Comparison of ENCODE assay signal across 21 mouse cellular contexts in the genomic region with DNA sequence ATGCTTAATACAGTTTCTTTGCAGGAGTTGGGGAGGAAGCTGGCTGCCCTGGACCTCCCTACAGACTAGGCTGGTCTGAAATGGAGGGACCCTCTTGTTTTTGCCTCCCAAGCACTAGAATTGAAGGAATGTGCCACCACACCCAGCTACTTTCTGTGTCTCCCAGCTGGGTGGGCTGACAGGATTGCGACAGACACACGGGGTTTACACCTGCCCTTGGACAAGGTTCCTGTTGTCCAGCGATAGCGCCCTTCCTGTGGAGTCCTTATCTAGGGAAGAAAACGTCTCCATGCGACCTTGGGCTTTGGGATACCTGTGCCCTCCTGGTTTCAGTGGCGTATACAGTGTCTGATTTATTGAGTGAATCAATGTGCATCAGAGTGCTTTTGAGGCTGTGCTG. TPM values are rescaled to one million over a fixed set of nuclear protein-coding genes. Genes with fewer than 3 reads are reported as not detected.
DNase-seq lines count a peak whose midpoint lies in the region; ATAC-seq and TF ChIP-seq lines count a peak whose summit lies in the region.
"Had no signal": no experiment of that assay in that cellular context is flagged by ENCODE, and none has a peak within 500 bp of the region (broad histone marks: within the 10 kb centered on the region; RNA-seq: fewer than 3 reads in every experiment).

No protein-coding gene starts in this region.

- no peak overlapping the region for H3K9ac ChIP-seq in heart, embryonic 12.5 days
- no peak overlapping the region for H3K9ac ChIP-seq in ES-Bruce4 (ENCODE audit: low read depth, poor library complexity, severe bottlenecking)
- H3K9ac ChIP-seq: forebrain, embryonic 13.5 days; forebrain, postnatal 0 days; hindbrain, embryonic 13.5 days; kidney, embryonic 15.5 days had no signal

- H3K36me3 ChIP-seq in heart, embryonic 12.5 days = peaks cover 18% of the 10 kb centered on the region
- no peaks in the 10 kb centered on the region for H3K36me3 ChIP-seq in ES-Bruce4 (ENCODE audit: control insufficient read depth, insufficient read depth, low read length, poor library complexity, severe bottlenecking)

- no peak for TF ChIP-seq CTCF in ES-Bruce4 (IDR thresholded peaks at IDR 0.05; ENCODE audit: low read depth, low read length)

- H3K27ac ChIP-seq in heart, embryonic 12.5 days (ENCODE audit: poor library complexity, severe bottlenecking) = 0 out of 2 replicates have a peak overlapping the region, but pooled peaks have one; percentile 6
- H3K27ac ChIP-seq in ES-Bruce4 (ENCODE audit: insufficient read depth, low read length) = no peak overlapping the region
- H3K27ac ChIP-seq: embryonic facial prominence, embryonic 10.5 days; forebrain, embryonic 13.5 days; heart, adult 2 months; hindbrain, embryonic 13.5 days; hindbrain, postnatal 0 days; kidney, embryonic 15.5 days had no signal

- H3K4me2 ChIP-seq in heart, embryonic 12.5 days = no peak overlapping the region
- H3K4me2 ChIP-seq: forebrain, embryonic 13.5 days; hindbrain, embryonic 13.5 days; kidney, embryonic 15.5 days had no signal

- peaks cover 44% of the 10 kb centered on the region for H3K4me1 ChIP-seq in heart, embryonic 12.5 days (replicated peaks)
- H3K4me1 ChIP-seq in ES-Bruce4 (ENCODE audit: control insufficient read depth, insufficient read depth, low read length) = peaks cover 2% of the 10 kb centered on the region
- H3K4me1 ChIP-seq: forebrain, embryonic 13.5 days; hindbrain, embryonic 13.5 days; kidney, embryonic 15.5 days had no signal

- WGBS in heart, embryonic 12.5 days = 56% methylated on average over 7 of the region's 7 CpGs

- no peaks in the 10 kb centered on the region for H3K9me3 ChIP-seq in heart, embryonic 12.5 days (replicated peaks)
- no peaks in the 10 kb centered on the region for H3K9me3 ChIP-seq in ES-Bruce4 (replicated peaks; ENCODE audit: control insufficient read depth, insufficient read depth, low read length, poor library complexity, severe bottlenecking)
- H3K9me3 ChIP-seq: embryonic facial prominence, embryonic 10.5 days; forebrain, embryonic 13.5 days; hindbrain, embryonic 13.5 days; kidney, embryonic 15.5 days had no signal

- TF ChIP-seq POLR2A in ES-Bruce4 (IDR thresholded peaks at IDR 0.05; ENCODE audit: insufficient read depth, low read length) = no peak

- H3K27me3 ChIP-seq in heart, embryonic 12.5 days (replicated peaks) = no peaks in the 10 kb centered on the region
- H3K27me3 ChIP-seq in ES-Bruce4 (ENCODE audit: control insufficient read depth, insufficient read depth, low read length, poor library complexity, severe bottlenecking) = no peaks in the 10 kb centered on the region
- H3K27me3 ChIP-seq: forebrain, embryonic 13.5 days; hindbrain, embryonic 13.5 days; kidney, embryonic 15.5 days had no signal

- no peak overlapping the region for H3K4me3 ChIP-seq in heart, embryonic 12.5 days
- no peak overlapping the region for H3K4me3 ChIP-seq in ES-Bruce4 (ENCODE audit: low read depth, low read length)
- H3K4me3 ChIP-seq: embryonic facial prominence, embryonic 10.5 days; forebrain, embryonic 13.5 days; heart, adult 2 months; hindbrain, embryonic 13.5 days; kidney, embryonic 15.5 days had no signal

- no peak for ATAC-seq in heart, embryonic 12.5 days (ENCODE audit: insufficient number of reproducible peaks, low FRiP score)
- ATAC-seq: activated CD4-positive, CD25-positive, alpha-beta regulatory T cell, adult 4 months; forebrain, embryonic 13.5 days; forebrain, postnatal 0 days; hindbrain, postnatal 0 days had no signal

- TF ChIP-seq EP300 in ES-Bruce4 (IDR thresholded peaks at IDR 0.05; ENCODE audit: insufficient read depth, low read depth, low read length) = peak; percentile 79; the same call in 1 of the 2 replicates

- no peak for DNase-seq in heart, adult 18-20 months
- DNase-seq in ES-CJ7 (ENCODE audit: low read depth, low spot score) = peak; percentile 59
- peak; percentile 53 for DNase-seq in yolk sac, embryonic 10.5 days (ENCODE audit: low spot score)
- DNase-seq in kidney, adult 11 months = no peak
- DNase-seq: adrenal gland, postnatal 14 days; cerebellum, adult 18-20 months; cerebellum, postnatal 10 days; forebrain, postnatal 0 days; gastrocnemius, postnatal 25 days; heart, adult 2 months; heart, postnatal 10 days; kidney, adult 2 months had no signal

RNA-seq across cellular contexts. Expression of a gene that starts 10.1 kb away (rescaled TPM):
- polyA plus RNA-seq in heart, embryonic 12.5 days (2016; fragmentation: Nextera tagmentation; extraction: Ambion mirVana) = 9.9 and 10.4 TPM in 2 replicates
- total RNA-seq in heart, adult 18-20 months (2021) = 1 to 10 TPM; 2.9 to 3.0 TPM
- polyA plus RNA-seq in ES-Bruce4 (2011; ENCODE audit: insufficient read depth, insufficient read length, low read depth, missing spikeins) = 5.8 and 6.1 TPM in 2 replicates

RNA-seq across cellular contexts. Expression of a gene that starts 10.7 kb away (rescaled TPM):
- polyA plus RNA-seq in heart, embryonic 12.5 days (2016; fragmentation: Nextera tagmentation; extraction: Ambion mirVana) = 13.0 and 15.4 TPM in 2 replicates
- total RNA-seq in heart, adult 18-20 months (2021) = 1 to 10 TPM; 5.2 to 5.8 TPM
- 23.1 and 30.8 TPM in 2 replicates for polyA plus RNA-seq in ES-Bruce4 (2011; ENCODE audit: insufficient read depth, insufficient read length, low read depth, missing spikeins)

RNA-seq across cellular contexts. Expression of a gene that starts 23.8 kb away (rescaled TPM):
- polyA plus RNA-seq in heart, embryonic 12.5 days (2016; fragmentation: Nextera tagmentation; extraction: Ambion mirVana) = 23.2 and 23.9 TPM in 2 replicates
- total RNA-seq in heart, adult 18-20 months (2021) = 1 to 10 TPM; 5.4 to 6.2 TPM
- 8.2 and 8.7 TPM in 2 replicates for polyA plus RNA-seq in ES-Bruce4 (2011; ENCODE audit: insufficient read depth, insufficient read length, low read depth, missing spikeins)

RNA-seq across cellular contexts. Expression of a gene that starts 37.2 kb away (rescaled TPM):
- 2.8 and 3.8 TPM in 2 replicates for polyA plus RNA-seq in heart, embryonic 12.5 days (2016; fragmentation: Nextera tagmentation; extraction: Ambion mirVana)
- total RNA-seq in heart, adult 18-20 months (2021) = under 1 TPM in 1 of 2 experiments, not detected in 1; 0.18 TPM
- 1.1 and 2.1 TPM in 2 replicates for polyA plus RNA-seq in ES-Bruce4 (2011; ENCODE audit: insufficient read depth, insufficient read length, low read depth, missing spikeins)
- total RNA-seq: adrenal gland, postnatal 14 days; gastrocnemius, postnatal 25 days; MEL had no signal
- polyA plus RNA-seq: activated CD4-positive, CD25-positive, alpha-beta regulatory T cell, adult 4 months had no signal

RNA-seq across cellular contexts. Expression of a gene that starts 55.5 kb away (rescaled TPM):
- polyA plus RNA-seq in heart, embryonic 12.5 days (2016; fragmentation: Nextera tagmentation; extraction: Ambion mirVana) = 8.5 and 9.1 TPM in 2 replicates
- under 1 TPM; 0.46 to 0.52 TPM for total RNA-seq in heart, adult 18-20 months (2021)
- polyA plus RNA-seq in ES-Bruce4 (2011; ENCODE audit: insufficient read depth, insufficient read length, low read depth, missing spikeins) = 9.3 and 11.1 TPM in 2 replicates

Comparison
In these comparisons a context has a peak if more than half of its experiments do, and no peak if none do; other contexts are left out.
1. DNase-seq: peak in ES-CJ7 (single experiment) and yolk sac, embryonic 10.5 days (single experiment); none in heart, adult 18-20 months (0 of 2) and kidney, adult 11 months (single experiment).